Mouse (Mus musculus) embryonic facial prominence, embryonic 11.5 days (tissue): ENCODE data around the gene Nyap1. TPM values are rescaled to one million over a fixed set of nuclear protein-coding genes. Genes with fewer than 3 reads are reported as not detected.
A peak's percentile ranks its signal among the peaks of the same experiment; 100 is the strongest.
"Not testable (repeated sequence)": the region's sequence is repeated elsewhere in the genome, so short reads cannot be mapped to it uniquely, and the experiment has no call there.

Experiments used
- ATAC-seq: fragments of 200-750 bp; cut with Nextera tagmentation; replicated peaks from 2 replicates; pipeline ENCODE4 v1.8.0; 2017; ENCODE audit warnings: low read depth; ENCODE audit not compliant: insufficient number of reproducible peaks, low FRiP score, low TSS enrichment
- DNase-seq: peaks from one replicate; pipeline ENCODE4 v3.0.0-alpha.2; 2015; ENCODE audit warnings: low spot score
- H3K27ac ChIP-seq: fragments of 300-500 bp; sonication (generic); replicated peaks from 2 replicates; pipeline ENCODE4 v1.5.1; 2014; ENCODE audit warnings: mild to moderate bottlenecking, low read depth, low read length, control low read depth
- H3K27me3 ChIP-seq: fragments of 300-500 bp; sonication (generic); 2 replicates; pipeline ENCODE4 v1.6.1; 2014; ENCODE audit warnings: mild to moderate bottlenecking, low read length, moderate library complexity, mixed read lengths; ENCODE audit not compliant: control insufficient read depth, insufficient read depth
- H3K36me3 ChIP-seq: fragments of 300-500 bp; sonication (generic); replicated peaks from 2 replicates; pipeline ENCODE4 v1.6.1; 2014; ENCODE audit warnings: low read depth, mild to moderate bottlenecking, low read length, moderate library complexity, mixed read lengths; ENCODE audit not compliant: control insufficient read depth, insufficient read depth
- H3K4me1 ChIP-seq: fragments of 300-500 bp; sonication (generic); 2 replicates; pipeline ENCODE4 v1.6.1; 2014; ENCODE audit warnings: low read length, mixed read lengths; ENCODE audit not compliant: control insufficient read depth, insufficient read depth
- H3K4me2 ChIP-seq: fragments of 300-500 bp; sonication (generic); 2 replicates; pipeline ENCODE4 v1.6.1; 2014; ENCODE audit warnings: low read depth, mild to moderate bottlenecking, control low read depth, low read length, moderate library complexity
- H3K4me3 ChIP-seq: fragments of 300-500 bp; sonication (generic); 2 replicates; pipeline ENCODE4 v1.5.1; 2014; ENCODE audit warnings: low read depth, low read length, control low read depth
- H3K9ac ChIP-seq: fragments of 300-500 bp; sonication (generic); replicated peaks from 2 replicates; pipeline ENCODE4 v1.6.1; 2014; ENCODE audit warnings: mild to moderate bottlenecking, control low read depth, low read length
- H3K9me3 ChIP-seq: fragments of 300-500 bp; sonication (generic); replicated peaks from 2 replicates; pipeline ENCODE4 v1.6.1; 2016; ENCODE audit warnings: mild to moderate bottlenecking, low read length, inconsistent platforms, mixed read lengths; ENCODE audit not compliant: control insufficient read depth
- WGBS: fragments of 180-500 bp; shearing (Covaris S2); extraction: QIAGEN DNeasy Blood & Tissue Kit; methylation state at CpG from one replicate; pipeline ENCODE4 v1.1.7; 2014; 5-methylcytosine and 5-hydroxymethylcytosine counted together
- polyA plus RNA-seq: library from polyadenylated mRNA; unstranded; fragments of >200 nt; fragmentation: Nextera tagmentation; extraction: Ambion mirVana; gene quantifications from 2 replicates; pipeline ENCODE4 v1.2.1, GENCODE M21; 2014

The Nyap1 gene
- polyA plus RNA-seq, 1 experiment from 2014 or later: 1.6 TPM

GRCm38 (mm10) chr5:137734289-137735061 lies 6.9 kb downstream of the Nyap1 start:
- DNase-seq: peak; percentile 86
- no peak overlapping the region for H3K9ac ChIP-seq
- WGBS: 63% methylated on average over 6 of the region's 6 CpGs
- no peak overlapping the region for H3K4me2 ChIP-seq
- peak; percentile 87 for ATAC-seq
- H3K9me3 ChIP-seq: no peaks in the 10 kb centered on the region
- peaks cover 10% of the 10 kb centered on the region for H3K4me1 ChIP-seq
- H3K4me3 ChIP-seq: no peak overlapping the region
- H3K27me3 ChIP-seq: no peaks in the 10 kb centered on the region
- peak overlapping the region; percentile 47; the same call in 1 of the 2 replicates for H3K27ac ChIP-seq
- H3K36me3 ChIP-seq: no peaks in the 10 kb centered on the region; the same call in 1 of the 2 replicates

GRCm38 (mm10) chr5:137733638-137734288 lies 7.6 kb downstream of the Nyap1 start:
- Histone ChIP-seq H3K9ac (peak overlapping the region; percentile 22; the same call in 1 of the 2 replicates), H3K9me3 (no peaks in the 10 kb centered on the region), H3K27me3 (no peaks in the 10 kb centered on the region), H3K4me3 (no peak overlapping the region), H3K4me1 (peaks cover 7% of the 10 kb centered on the region), H3K27ac (0 out of 2 replicates have a peak overlapping the region, but pooled peaks have one; percentile 47), H3K4me2 (no peak overlapping the region), H3K36me3 (no peaks in the 10 kb centered on the region; the same call in 1 of the 2 replicates)
- ATAC-seq (peak; percentile 32), DNase-seq (no peak)
- WGBS: 75% methylated on average over 12 of the region's 12 CpGs

DNA sequence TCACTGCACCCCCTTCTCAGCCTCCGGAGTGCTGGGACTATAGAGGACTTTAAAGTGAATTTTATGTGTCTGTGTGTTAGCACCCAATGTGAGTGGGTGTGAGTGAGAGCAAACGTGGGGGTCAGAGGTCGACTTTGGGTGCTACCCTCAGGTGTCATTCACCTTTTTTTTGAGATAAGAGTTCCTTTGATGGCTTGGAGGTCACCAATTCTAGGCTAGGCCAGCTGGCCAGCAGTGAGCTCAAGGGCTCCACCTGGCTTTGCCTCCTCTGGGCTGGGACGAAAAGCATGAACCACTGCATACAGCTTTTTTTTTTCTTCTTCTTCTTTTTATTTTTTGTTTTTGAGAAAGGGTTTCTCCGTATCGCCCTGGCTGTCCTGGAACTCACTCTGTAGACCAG lies 14.6 kb downstream of the Nyap1 start:
- ATAC-seq: no peak
- no peaks in the 10 kb centered on the region for H3K4me1 ChIP-seq

GRCm38 (mm10) chr5:137723840-137724239 lies 17.6 kb downstream of the Nyap1 start:
- H3K27ac ChIP-seq: no peak overlapping the region
- DNase-seq (no peak), ATAC-seq (no peak)
- H3K27me3 ChIP-seq: no peaks in the 10 kb centered on the region
- H3K4me3 ChIP-seq: no peak overlapping the region
- no peak overlapping the region for H3K9ac ChIP-seq
- WGBS: 86% methylated on average over 5 of the region's 5 CpGs
- no peaks in the 10 kb centered on the region for H3K4me1 ChIP-seq
- H3K9me3 ChIP-seq: no peaks in the 10 kb centered on the region
- H3K36me3 ChIP-seq: no peaks in the 10 kb centered on the region
- H3K4me2 ChIP-seq: no peak overlapping the region

More for the DNA sequence above, 14.6 kb downstream of the Nyap1 start:
- Histone ChIP-seq H3K9ac (no peak overlapping the region), H3K4me2 (no peak overlapping the region), H3K27me3 (no peaks in the 10 kb centered on the region), H3K4me3 (no peak overlapping the region), H3K36me3 (no peaks in the 10 kb centered on the region), H3K9me3 (no peaks in the 10 kb centered on the region), H3K27ac (no peak overlapping the region)
- DNase-seq: no peak
- WGBS: 69% methylated on average over 6 of the region's 6 CpGs

- DNase-seq: peak; percentile 50
- not testable (repeated sequence) for H3K4me3 ChIP-seq, H3K27ac ChIP-seq, H3K36me3 ChIP-seq, H3K27me3 ChIP-seq, ATAC-seq, H3K9me3 ChIP-seq, H3K9ac ChIP-seq, H3K4me1 ChIP-seq
- H3K4me2 ChIP-seq: peak overlapping the region; percentile 25; the same call in 1 of the 2 replicates
- WGBS: 20% methylated on average over 10 of the region's 16 CpGs
These were observed 20.7 kb downstream of the Nyap1 start for GRCm38 (mm10) chr5:137720558-137721164.

- Histone ChIP-seq H3K9ac (no peak overlapping the region), H3K36me3 (no peaks in the 10 kb centered on the region), H3K9me3 (no peaks in the 10 kb centered on the region), H3K4me2 (no peak overlapping the region), H3K27me3 (no peaks in the 10 kb centered on the region), H3K27ac (no peak overlapping the region), H3K4me1 (no peaks in the 10 kb centered on the region), H3K4me3 (no peak overlapping the region)
- DNase-seq (no peak), ATAC-seq (no peak)
- WGBS: 81% methylated on average over 6 of the region's 6 CpGs
These were observed 22.3 kb downstream of the Nyap1 start for GRCm38 (mm10) chr5:137719088-137719487.

GRCm38 (mm10) chr5:137718020-137718790 lies 23.2 kb downstream of the Nyap1 start:
- Histone ChIP-seq H3K9ac (no peak overlapping the region), H3K4me3 (no peak overlapping the region), H3K27me3 (no peaks in the 10 kb centered on the region), H3K4me2 (no peak overlapping the region), H3K4me1 (no peaks in the 10 kb centered on the region), H3K9me3 (no peaks in the 10 kb centered on the region), H3K36me3 (no peaks in the 10 kb centered on the region), H3K27ac (no peak overlapping the region)
- ATAC-seq (no peak), DNase-seq (no peak)
- 63% methylated on average over 8 of the region's 8 CpGs for WGBS
